Mouse (Mus musculus): ENCODE results near the gene 2700049A03Rik. TPM values are rescaled to one million over a fixed set of nuclear protein-coding genes. Genes with fewer than 3 reads are reported as not detected.

The 2700049A03Rik gene
- polyA plus RNA-seq, 1 experiment from 2014 or later = 12.8 TPM

- H3K4me2 ChIP-seq = no peak overlapping the region
- H3K36me3 ChIP-seq = no peaks in the 10 kb centered on the region
- no peaks in the 10 kb centered on the region for H3K9me3 ChIP-seq (replicated peaks)
- no peak for ATAC-seq (ENCODE audit: low FRiP score)
- no peak overlapping the region for H3K9ac ChIP-seq (replicated peaks)
- peaks cover 16% of the 10 kb centered on the region for H3K4me1 ChIP-seq
- no peak overlapping the region for H3K4me3 ChIP-seq (replicated peaks)
- 68% methylated on average over 8 of the region's 8 CpGs for WGBS
- H3K27me3 ChIP-seq (replicated peaks) = no peaks in the 10 kb centered on the region
- H3K27ac ChIP-seq (replicated peaks) = no peak overlapping the region
These were observed 139.4 kb downstream of the 2700049A03Rik start for GRCm38 (mm10) chr12:71275906-71276595.

DNA sequence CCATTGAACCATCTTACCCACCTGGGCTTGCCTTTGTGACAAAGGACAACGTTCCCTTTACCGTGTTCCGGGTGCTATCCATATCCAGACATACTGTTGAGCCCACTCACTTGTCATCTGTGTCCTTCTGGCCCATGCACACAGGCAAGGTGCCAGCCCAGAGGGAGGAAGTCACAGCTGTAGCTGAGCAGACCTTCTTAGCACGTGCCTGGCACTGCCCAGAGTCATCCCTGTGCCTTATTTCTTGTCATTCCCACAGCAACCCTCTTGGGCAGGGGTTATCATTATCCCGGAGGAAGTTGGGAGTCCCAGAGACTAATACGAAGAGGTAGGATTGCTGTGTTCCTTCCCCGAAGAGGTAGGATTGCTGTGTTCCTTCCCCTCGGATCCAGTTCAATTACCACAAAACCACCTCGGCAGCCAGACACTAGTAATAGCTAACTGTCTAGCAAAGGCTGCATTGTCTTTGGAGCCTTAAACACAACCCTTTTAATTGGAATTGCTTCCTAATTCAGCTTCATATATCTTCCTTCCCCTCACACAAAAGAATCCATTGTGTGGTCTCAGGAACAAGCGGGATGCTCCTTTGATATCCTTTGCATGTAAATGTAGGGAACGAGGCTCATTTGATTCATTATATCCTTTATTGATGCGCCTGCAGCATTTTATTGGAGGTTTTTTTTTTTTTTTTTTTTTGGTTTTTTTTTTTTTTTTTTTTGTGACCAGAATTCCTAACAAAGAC, 143.0 kb downstream of the 2700049A03Rik start:
- H3K36me3 ChIP-seq = no peaks in the 10 kb centered on the region
- no peak for ATAC-seq (ENCODE audit: low FRiP score)
- H3K27me3 ChIP-seq (replicated peaks) = no peaks in the 10 kb centered on the region
- H3K4me2 ChIP-seq = 0 out of 2 replicates have a peak overlapping the region, but pooled peaks have one; percentile 11
- 0 out of 2 replicates have a peak overlapping the region, but pooled peaks have one; percentile 7 for H3K9ac ChIP-seq (replicated peaks)
- no peak overlapping the region for H3K4me3 ChIP-seq (replicated peaks)
- WGBS = 21% methylated on average over 12 of the region's 12 CpGs
- peak overlapping the region; percentile 61 for H3K27ac ChIP-seq (replicated peaks)
- 0 out of 2 replicates have a peak, but pooled peaks cover 5% of the 10 kb centered on the region for H3K9me3 ChIP-seq (replicated peaks)
- H3K4me1 ChIP-seq = peaks cover 17% of the 10 kb centered on the region

- H3K9me3 ChIP-seq (replicated peaks) = 0 out of 2 replicates have a peak, but pooled peaks cover 5% of the 10 kb centered on the region
- WGBS = 84% methylated on average over 12 of the region's 12 CpGs
- ATAC-seq (ENCODE audit: low FRiP score) = no peak
- no peak overlapping the region for H3K9ac ChIP-seq (replicated peaks)
- no peaks in the 10 kb centered on the region for H3K27me3 ChIP-seq (replicated peaks)
- no peak overlapping the region for H3K27ac ChIP-seq (replicated peaks)
- H3K4me3 ChIP-seq (replicated peaks) = no peak overlapping the region
- no peaks in the 10 kb centered on the region for H3K36me3 ChIP-seq
- peaks cover 17% of the 10 kb centered on the region for H3K4me1 ChIP-seq
- H3K4me2 ChIP-seq = no peak overlapping the region
These were observed 144.6 kb downstream of the 2700049A03Rik start for GRCm38 (mm10) chr12:71281201-71281768.

DNA sequence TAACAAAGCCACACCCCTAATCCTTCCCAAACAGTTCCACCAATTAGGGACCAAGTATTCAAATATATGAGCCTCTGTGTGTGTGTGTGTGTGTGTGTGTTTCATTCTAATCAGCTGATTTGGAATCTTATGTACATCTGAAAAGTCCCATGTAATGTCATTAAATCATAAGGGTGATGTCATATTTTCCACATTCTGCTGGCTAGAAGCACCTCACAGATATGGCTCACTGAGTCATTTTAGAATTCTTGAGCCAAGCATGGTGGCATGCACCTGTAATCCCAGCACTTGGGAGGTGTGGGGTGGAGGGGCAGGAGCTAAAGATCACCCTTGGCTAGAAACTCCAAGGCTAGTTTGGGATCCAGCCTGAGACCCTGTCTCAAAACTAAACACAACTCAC, 148.8 kb downstream of the 2700049A03Rik start:
- ATAC-seq (ENCODE audit: low FRiP score) = no peak
- Histone ChIP-seq H3K4me2 (no peak overlapping the region), H3K27me3 (replicated peaks) (no peaks in the 10 kb centered on the region)

GRCm38 (mm10) chr12:71290460-71290859, 153.8 kb downstream of the 2700049A03Rik start:
- peak; percentile 55 for ATAC-seq (ENCODE audit: low FRiP score)
- Histone ChIP-seq H3K9ac (replicated peaks) (no peak overlapping the region), H3K4me3 (replicated peaks) (no peak overlapping the region), H3K27me3 (replicated peaks) (no peaks in the 10 kb centered on the region), H3K4me1 (peaks cover 19% of the 10 kb centered on the region), H3K4me2 (no peak overlapping the region), H3K36me3 (no peaks in the 10 kb centered on the region), H3K9me3 (replicated peaks) (no peaks in the 10 kb centered on the region), H3K27ac (replicated peaks) (no peak overlapping the region)
- WGBS = 60% methylated on average over 2 of the region's 2 CpGs

More for the DNA sequence above, 148.8 kb downstream of the 2700049A03Rik start:
- Histone ChIP-seq H3K27ac (replicated peaks) (no peak overlapping the region), H3K9ac (replicated peaks) (no peak overlapping the region), H3K4me3 (replicated peaks) (no peak overlapping the region), H3K4me1 (peaks cover 7% of the 10 kb centered on the region), H3K9me3 (replicated peaks) (0 out of 2 replicates have a peak, but pooled peaks cover 5% of the 10 kb centered on the region), H3K36me3 (no peaks in the 10 kb centered on the region)

Other genes starting within 250 kb of the 2700049A03Rik start
- 181 and 190 TPM in 2 replicates for gene Actr10, start 199.0 kb upstream of the 2700049A03Rik start, polyA plus RNA-seq (2015; fragmentation: Nextera tagmentation; extraction: Ambion mirVana)
- 522 and 529 TPM in 2 replicates for gene Psma3, start 162.2 kb upstream of the 2700049A03Rik start, polyA plus RNA-seq (2015; fragmentation: Nextera tagmentation; extraction: Ambion mirVana)
- 43.1 and 43.9 TPM in 2 replicates for gene Arid4a, start 120.9 kb upstream of the 2700049A03Rik start, polyA plus RNA-seq (2015; fragmentation: Nextera tagmentation; extraction: Ambion mirVana)
- 0.31 TPM in 1 of 2 replicates, not detected in the other for gene Tomm20l, start 25.4 kb upstream of the 2700049A03Rik start, polyA plus RNA-seq (2015; fragmentation: Nextera tagmentation; extraction: Ambion mirVana)
- 124 and 133 TPM in 2 replicates for gene Timm9, start 164 bp upstream of the 2700049A03Rik start, polyA plus RNA-seq (2015; fragmentation: Nextera tagmentation; extraction: Ambion mirVana)
- gene Dact1, start 173.0 kb downstream of the 2700049A03Rik start, polyA plus RNA-seq (2015; fragmentation: Nextera tagmentation; extraction: Ambion mirVana) = 22.2 and 25.0 TPM in 2 replicates